Mouse (Mus musculus) lung, adult 2 months (tissue): ENCODE measurements around the gene Zfp385b. TPM values are rescaled to one million over a fixed set of nuclear protein-coding genes. Genes with fewer than 3 reads are reported as not detected.
A peak's percentile ranks its signal among the peaks of the same experiment; 100 is the strongest.

Source experiments
- DNase-seq: peaks from one replicate; pipeline ENCODE4 v3.0.0; 2022
- H3K4me1 ChIP-seq: fragments of 200-500 bp; 2 replicates; pipeline ENCODE4 v1.6.1; 2011; ENCODE audit warnings: low read length; ENCODE audit not compliant: control insufficient read depth, insufficient read depth
- H3K4me3 ChIP-seq: fragments of 200-500 bp; replicated peaks from 2 replicates; pipeline ENCODE3; 2011; ENCODE audit warnings: low read depth, mild to moderate bottlenecking, control low read depth, low read length; ENCODE audit errors: extremely low read depth
- CTCF ChIP-seq: fragments of 200-500 bp; IDR thresholded peaks from 2 replicates; pipeline ENCODE4 v1.5.1; 2011; ENCODE audit warnings: mild to moderate bottlenecking, low read length, control low read depth; ENCODE audit not compliant: insufficient read depth
- POLR2A ChIP-seq: fragments of 200-500 bp; IDR thresholded peaks from 2 replicates; pipeline ENCODE4 v1.6.1; 2011; ENCODE audit warnings: low read depth, mild to moderate bottlenecking, control low read depth, low read length, borderline replicate concordance; ENCODE audit errors: extremely low read depth
- WGBS: fragments of 180-500 bp; shearing (Covaris S2); methylation state at CpG from one replicate; pipeline ENCODE4 v1.1.7; 2018; 5-methylcytosine and 5-hydroxymethylcytosine counted together
- polyA plus RNA-seq: library from polyadenylated mRNA; depleted of rRNA; stranded (reverse); fragments of >200 nt; gene quantifications from 2 replicates; pipeline ENCODE4 v1.2.3, GENCODE M21; 2012; rRNA removed

Gene Zfp385b
- polyA plus RNA-seq, 1 experiment: 5.2 TPM

DNA sequence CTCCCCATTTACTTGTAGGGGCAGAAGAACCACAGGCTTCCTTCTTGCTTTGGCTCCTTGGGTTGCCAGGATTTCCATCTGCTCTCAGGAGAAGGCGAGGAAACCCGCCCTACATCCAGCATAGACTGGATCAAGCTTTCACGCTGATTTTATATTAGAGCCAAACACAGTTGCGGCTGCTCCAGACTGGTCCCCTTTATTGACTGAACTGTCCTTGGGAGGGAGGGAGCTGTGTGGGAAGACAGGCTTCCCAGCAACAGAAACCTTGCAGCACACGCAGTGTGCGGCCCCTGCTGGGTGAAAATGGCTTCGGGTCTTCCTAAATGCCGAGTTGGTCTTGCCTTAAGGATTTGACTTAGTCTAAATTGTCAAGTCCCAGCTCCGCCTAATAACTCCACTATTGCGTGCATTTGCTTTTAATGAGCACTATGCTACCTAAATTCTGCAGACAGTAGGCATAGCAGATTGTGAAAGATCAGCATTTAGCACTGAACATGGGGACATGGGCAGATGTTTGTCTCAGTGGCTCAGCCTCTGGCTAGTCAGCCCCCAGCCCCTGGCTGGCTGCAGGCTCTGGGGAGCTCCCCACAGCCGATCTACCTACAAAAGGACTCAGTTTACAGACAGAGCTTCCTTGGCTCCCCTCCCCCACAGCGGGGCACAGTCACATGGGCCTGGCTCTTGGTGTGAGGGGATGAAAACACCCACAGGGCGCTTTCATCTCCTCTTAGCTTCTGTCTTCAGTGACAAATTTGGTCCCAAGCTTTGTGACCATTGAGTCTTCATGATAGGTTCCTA is 417.8 kb downstream of the Zfp385b start:
- no peak for TF ChIP-seq POLR2A
- TF ChIP-seq CTCF: no peak
- no peak for DNase-seq
- WGBS: 17% methylated on average over 13 of the region's 13 CpGs

DNA sequence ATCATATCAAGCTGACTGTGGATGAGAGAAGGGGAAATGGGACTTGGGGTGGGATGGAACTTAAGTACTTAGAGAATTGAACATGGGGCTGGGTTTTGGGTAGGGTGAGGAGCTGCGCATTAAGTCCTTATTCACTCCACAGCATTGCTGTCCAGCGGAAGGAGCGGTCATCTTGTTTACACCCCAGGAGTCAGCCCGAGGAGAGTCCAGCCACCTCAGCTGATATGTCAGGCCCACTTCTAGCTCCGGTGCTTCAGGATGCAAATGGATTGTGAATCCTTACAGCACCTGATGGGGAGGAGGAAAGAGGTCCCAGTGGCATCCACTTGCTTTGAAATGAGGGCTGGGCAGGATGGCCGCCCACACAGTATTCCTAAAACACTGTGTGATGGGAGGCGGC is 425.6 kb downstream of the Zfp385b start:
- TF ChIP-seq CTCF (no peak), POLR2A (no peak)
- 86% methylated on average over 7 of the region's 7 CpGs for WGBS
- Histone ChIP-seq H3K4me1 (no peaks in the 10 kb centered on the region), H3K4me3 (no peak overlapping the region)
- no peak for DNase-seq

More for the DNA sequence above, 417.8 kb downstream of the Zfp385b start:
- H3K4me3 ChIP-seq: no peak overlapping the region
- H3K4me1 ChIP-seq: no peaks in the 10 kb centered on the region

DNA sequence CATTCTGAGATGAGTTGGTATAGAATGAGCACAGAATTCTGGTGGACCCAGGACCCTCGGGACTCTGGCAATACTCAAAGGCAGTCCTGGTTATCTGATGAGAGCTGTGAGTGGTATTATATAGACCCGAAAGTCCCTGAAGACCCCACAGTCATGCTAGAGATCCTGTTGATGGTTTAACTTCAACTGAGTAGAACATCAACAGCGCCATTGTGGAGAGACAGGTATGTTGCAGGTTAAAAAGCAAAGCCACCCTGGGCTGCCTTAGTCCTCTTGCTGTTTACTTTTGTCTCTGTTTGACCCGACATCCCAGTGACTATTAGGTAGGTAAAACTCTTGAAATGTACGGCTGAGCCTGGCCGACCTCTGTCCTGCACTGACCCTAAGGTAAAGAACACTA is 431.3 kb downstream of the Zfp385b start:
- DNase-seq: no peak
- no peaks in the 10 kb centered on the region for H3K4me1 ChIP-seq
- TF ChIP-seq POLR2A (no peak), CTCF (no peak)
- no peak overlapping the region for H3K4me3 ChIP-seq
- 66% methylated on average over 6 of the region's 6 CpGs for WGBS

DNA sequence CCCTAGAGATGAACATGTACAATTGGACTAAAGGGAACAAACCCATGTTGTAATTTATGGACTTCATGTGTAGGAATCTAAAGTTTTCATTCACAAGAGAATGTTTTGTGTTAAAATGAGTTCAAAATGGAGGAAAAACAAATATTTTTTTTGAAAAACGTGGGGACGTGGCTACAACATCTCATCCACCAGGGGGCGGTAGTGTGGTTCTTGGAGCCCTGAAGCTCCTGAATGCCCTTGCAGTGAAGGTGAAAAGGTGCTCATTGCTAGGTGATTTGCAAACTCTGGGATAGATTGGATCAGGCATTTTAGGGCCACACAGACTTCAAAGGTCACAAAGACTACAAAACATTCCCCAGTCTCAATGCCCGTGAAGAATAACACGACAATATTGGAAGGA is 432.9 kb downstream of the Zfp385b start:
- no peaks in the 10 kb centered on the region for H3K4me1 ChIP-seq
- WGBS: 28% methylated on average over 5 of the region's 5 CpGs
- no peak overlapping the region for H3K4me3 ChIP-seq
- TF ChIP-seq POLR2A (no peak), CTCF (peak; percentile 60)
- peak; percentile 57 for DNase-seq

DNA sequence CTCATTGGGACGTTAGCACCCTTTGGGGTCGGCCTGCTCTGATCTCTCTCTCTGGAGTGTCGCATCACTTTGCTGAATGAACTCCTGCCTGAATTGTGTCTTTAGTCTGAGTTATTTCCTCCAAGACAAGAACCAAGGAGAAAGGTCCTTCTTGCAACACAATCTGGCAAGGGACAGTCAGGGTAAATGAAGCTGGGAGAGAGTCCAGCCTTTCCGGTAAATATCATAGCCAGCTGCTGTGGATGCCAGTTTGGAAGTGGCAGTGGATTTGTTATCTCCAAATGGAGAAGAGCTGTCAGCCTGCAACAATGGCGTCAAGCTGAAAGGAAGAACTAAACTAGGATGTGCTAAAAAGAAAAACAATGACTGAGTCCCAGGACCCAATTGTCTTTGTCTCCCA is 436.7 kb downstream of the Zfp385b start:
- DNase-seq: no peak
- WGBS: 55% methylated on average over 5 of the region's 5 CpGs
- TF ChIP-seq CTCF: no peak
- TF ChIP-seq POLR2A: no peak
- Histone ChIP-seq H3K4me3 (no peak overlapping the region), H3K4me1 (no peaks in the 10 kb centered on the region)

DNA sequence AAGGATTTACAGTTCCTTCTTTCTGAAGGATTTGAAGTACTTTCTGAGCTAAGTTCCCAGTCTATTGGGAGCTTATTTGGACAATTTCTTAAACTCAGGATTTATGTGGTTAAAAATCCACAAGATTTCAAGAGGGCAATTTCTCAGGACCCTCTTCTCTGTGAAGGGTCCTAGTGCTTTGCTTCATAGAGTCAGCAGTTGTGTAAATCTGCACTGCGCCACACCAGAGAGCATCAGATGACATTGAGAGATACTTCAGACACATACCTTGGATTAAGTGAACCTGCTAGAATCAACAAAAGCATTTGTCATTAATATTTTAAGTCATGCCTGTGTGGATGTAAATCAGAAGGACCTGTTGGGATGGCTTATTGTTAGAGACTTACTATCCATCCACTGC is 439.5 kb downstream of the Zfp385b start:
- TF ChIP-seq CTCF (no peak), POLR2A (no peak)
- no peak for DNase-seq
- no peaks in the 10 kb centered on the region for H3K4me1 ChIP-seq
- H3K4me3 ChIP-seq: no peak overlapping the region
- WGBS: 78% methylated on average over 1 of the region's 1 CpGs

DNA sequence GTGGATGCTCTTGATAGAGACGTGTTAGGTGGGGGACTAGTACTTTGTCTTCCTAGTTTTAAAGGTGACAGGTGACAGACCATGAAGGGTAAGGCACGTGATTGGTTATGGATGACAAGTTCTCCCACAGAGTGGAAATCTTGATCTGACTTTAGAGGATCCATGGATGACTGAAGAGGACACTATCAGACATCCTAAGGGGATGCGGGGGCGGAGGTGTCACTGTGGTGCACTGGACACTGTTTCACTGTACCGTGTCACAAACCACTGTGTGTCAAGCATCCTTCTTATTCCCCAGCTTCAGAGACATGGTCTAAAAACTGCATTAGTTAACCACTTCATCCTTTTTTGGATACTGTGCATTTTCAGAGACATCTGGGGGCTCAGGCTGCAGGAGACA is 440.1 kb downstream of the Zfp385b start:
- TF ChIP-seq CTCF: no peak
- no peak for TF ChIP-seq POLR2A
- DNase-seq: no peak
- WGBS: 78% methylated on average over 5 of the region's 5 CpGs

DNA sequence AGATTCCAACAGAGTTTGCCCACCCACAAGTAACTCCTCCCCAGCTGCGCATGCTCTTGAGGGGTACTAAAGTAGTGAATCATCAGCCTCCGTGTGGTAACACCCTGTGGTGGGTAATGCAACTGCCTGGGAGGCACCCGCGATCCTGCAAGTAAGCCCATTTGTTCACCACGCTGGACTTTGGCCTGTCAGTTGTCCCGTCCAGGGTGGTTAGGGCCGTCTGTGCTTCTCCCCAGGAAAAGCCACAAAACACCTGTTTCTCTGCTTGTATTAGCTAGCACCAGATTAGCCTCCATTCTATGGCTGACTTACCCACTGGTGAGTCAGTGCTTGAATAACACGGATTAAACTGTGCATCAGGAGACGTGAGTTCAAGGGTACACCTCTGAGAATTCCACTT is 442.6 kb downstream of the Zfp385b start:
- DNase-seq: no peak

More for the DNA sequence above, 440.1 kb downstream of the Zfp385b start:
- Histone ChIP-seq H3K4me3 (no peak overlapping the region), H3K4me1 (no peaks in the 10 kb centered on the region)

DNA sequence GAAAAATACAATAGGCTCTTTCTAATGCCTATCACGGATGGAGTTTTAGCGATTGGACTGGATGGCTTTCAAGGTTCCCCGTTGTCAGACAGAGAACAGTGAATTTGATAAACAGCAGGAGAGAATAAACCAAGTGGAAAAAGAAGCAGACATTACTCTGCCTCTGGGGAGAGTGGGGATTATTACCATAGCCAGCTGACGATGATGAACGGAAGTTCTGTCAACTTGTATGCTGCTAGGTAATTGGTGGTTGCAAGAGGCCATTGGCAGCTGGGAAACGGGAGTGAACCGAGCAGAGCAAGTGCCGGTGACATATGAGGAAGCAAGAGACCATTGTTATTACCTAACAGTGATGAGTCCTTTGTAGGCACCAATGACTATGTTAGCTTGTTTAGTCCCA is 444.3 kb downstream of the Zfp385b start:
- H3K4me1 ChIP-seq: no peaks in the 10 kb centered on the region
- no peak overlapping the region for H3K4me3 ChIP-seq
- WGBS: 74% methylated on average over 8 of the region's 8 CpGs
- TF ChIP-seq CTCF (no peak), POLR2A (no peak)
- DNase-seq: no peak

More for the DNA sequence above, 442.6 kb downstream of the Zfp385b start:
- H3K4me1 ChIP-seq: no peaks in the 10 kb centered on the region
- no peak overlapping the region for H3K4me3 ChIP-seq
- WGBS: 78% methylated on average over 9 of the region's 9 CpGs
- no peak for TF ChIP-seq CTCF
- TF ChIP-seq POLR2A: no peak

DNA sequence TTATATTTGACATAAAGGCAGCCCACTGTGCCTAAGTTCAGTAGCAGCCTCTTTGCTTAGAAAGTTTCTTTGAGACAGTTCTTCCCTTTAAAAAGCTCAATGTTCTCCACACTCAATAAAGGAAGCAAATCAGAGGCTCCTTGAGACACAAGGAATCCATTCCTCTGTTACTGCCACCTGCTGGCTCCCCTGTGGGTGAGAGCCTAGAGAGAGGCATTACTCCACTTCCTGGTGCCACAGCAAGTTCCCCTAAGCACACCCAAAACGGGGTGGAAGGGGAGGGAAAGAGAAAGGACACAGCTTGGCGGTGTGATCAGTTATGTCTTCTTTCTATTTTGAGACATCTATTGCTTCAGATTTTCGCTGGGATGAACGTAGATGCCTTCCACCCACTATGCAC is 450.3 kb downstream of the Zfp385b start:
- H3K4me1 ChIP-seq: no peaks in the 10 kb centered on the region
- WGBS: 57% methylated on average over 4 of the region's 4 CpGs
- no peak for DNase-seq
- H3K4me3 ChIP-seq: no peak overlapping the region
- TF ChIP-seq POLR2A (no peak), CTCF (no peak)

Other genes starting within 250 kb of the Zfp385b start
- 2.5 and 4.9 TPM in 2 replicates for gene Cwc22, start 126.7 kb upstream of the Zfp385b start, polyA plus RNA-seq